Mouse (Mus musculus): Measurements from ENCODE around the gene Atg4c.

- TF ChIP-seq TAL1 (IDR thresholded peaks at IDR 0.05; ENCODE audit: low read length) (no peak), GATA1 (IDR thresholded peaks at IDR 0.05; ENCODE audit: low read length) (no peak)
These were observed 33.5 kb downstream of the Atg4c start for GRCm38 (mm10) chr4:99227226-99227625.
